Comparison of ENCODE assay signal across 9 mouse cellular contexts in the genomic region with DNA sequence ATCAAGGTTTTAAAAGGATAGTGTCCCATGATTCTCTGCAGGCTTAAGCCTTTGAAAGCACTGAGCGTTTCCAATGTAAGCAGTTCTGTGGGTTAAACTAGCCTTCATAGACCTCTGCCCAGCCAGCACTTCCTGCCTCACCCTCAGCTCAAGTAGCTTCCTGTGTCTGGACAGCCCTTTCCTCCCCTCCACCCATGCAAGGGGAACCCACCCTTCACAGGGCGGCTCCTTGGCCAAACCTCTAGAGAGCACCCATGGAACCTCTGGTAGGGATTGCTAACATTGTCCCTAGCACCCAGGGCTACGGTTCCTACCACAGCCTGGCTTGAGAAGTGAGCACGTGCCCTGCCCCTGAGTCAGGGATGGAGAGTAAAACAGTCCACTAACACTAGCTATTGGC. TPM values are rescaled to one million over a fixed set of nuclear protein-coding genes. Genes with fewer than 3 reads are reported as not detected.
DNase-seq lines count a peak whose midpoint lies in the region; ATAC-seq and TF ChIP-seq lines count a peak whose summit lies in the region.
"Had no signal": no experiment of that assay in that cellular context is flagged by ENCODE, and none has a peak within 500 bp of the region (broad histone marks: within the 10 kb centered on the region; RNA-seq: fewer than 3 reads in every experiment).

No protein-coding gene starts in this region.

- no peaks in the 10 kb centered on the region for H3K27me3 ChIP-seq in liver, embryonic 13.5 days
- no peaks in the 10 kb centered on the region for H3K27me3 ChIP-seq in liver, postnatal 0 days (ENCODE audit: insufficient read depth, low read length)
- H3K27me3 ChIP-seq: liver, embryonic 12.5 days had no signal

- no peak overlapping the region for H3K4me2 ChIP-seq in liver, embryonic 13.5 days
- H3K4me2 ChIP-seq in liver, postnatal 0 days (ENCODE audit: low read depth, low read length), result no peak overlapping the region
- H3K4me2 ChIP-seq: liver, embryonic 12.5 days had no signal

- no peaks in the 10 kb centered on the region for H3K36me3 ChIP-seq in liver, embryonic 13.5 days
- no peaks in the 10 kb centered on the region for H3K36me3 ChIP-seq in liver, postnatal 0 days (replicated peaks; ENCODE audit: insufficient read depth, low read length)
- H3K36me3 ChIP-seq: liver, embryonic 12.5 days had no signal

- no peak for DNase-seq in liver, embryonic 13.5 days
- no peak for DNase-seq in liver, postnatal 0 days
- peak; percentile 98 for DNase-seq in heart, adult 11 months
- peak; percentile 22 for DNase-seq in induced T-regulatory cell, adult 2 months (ENCODE audit: low read depth)
- DNase-seq in lung, postnatal 4 days, result peak; percentile 37 to 55
- no peak for DNase-seq in urinary bladder, postnatal 25 days (ENCODE audit: low spot score)
- no peak for DNase-seq in cerebellum, adult 9-10 months
- DNase-seq in ovary, adult 18-20 months (ENCODE audit: low spot score), result no peak

- no peak overlapping the region for H3K4me3 ChIP-seq in liver, embryonic 13.5 days (replicated peaks)
- no peak overlapping the region for H3K4me3 ChIP-seq in liver, postnatal 0 days (ENCODE audit: low read depth, low read length)
- H3K4me3 ChIP-seq: liver, embryonic 12.5 days had no signal

- peaks cover 4% of the 10 kb centered on the region for H3K4me1 ChIP-seq in liver, embryonic 13.5 days (replicated peaks)
- no peaks in the 10 kb centered on the region for H3K4me1 ChIP-seq in liver, postnatal 0 days (ENCODE audit: insufficient read depth)
- H3K4me1 ChIP-seq: liver, embryonic 12.5 days had no signal

- H3K9me3 ChIP-seq in liver, embryonic 13.5 days (replicated peaks), result no peaks in the 10 kb centered on the region
- H3K9me3 ChIP-seq in liver, postnatal 0 days (ENCODE audit: low read length), result no peaks in the 10 kb centered on the region
- H3K9me3 ChIP-seq: liver, embryonic 12.5 days had no signal

- no peak overlapping the region for H3K9ac ChIP-seq in liver, embryonic 13.5 days
- no peak overlapping the region for H3K9ac ChIP-seq in liver, postnatal 0 days (replicated peaks)
- H3K9ac ChIP-seq: liver, embryonic 12.5 days had no signal

- TF ChIP-seq EP300 in liver, postnatal 0 days (IDR thresholded peaks at IDR 0.05; ENCODE audit: low read depth), result no peak

- peak; percentile 36; the same call in 1 of the 2 replicates for ATAC-seq in liver, embryonic 13.5 days (ENCODE audit: low read depth)
- no peak for ATAC-seq in liver, postnatal 0 days
- ATAC-seq: liver, embryonic 12.5 days had no signal

- no peak for TF ChIP-seq CTCF in liver, postnatal 0 days (IDR thresholded peaks at IDR 0.05; ENCODE audit: low read depth)

- no peak overlapping the region for H3K27ac ChIP-seq in liver, embryonic 13.5 days
- H3K27ac ChIP-seq in liver, postnatal 0 days (ENCODE audit: low read depth), result no peak overlapping the region
- H3K27ac ChIP-seq: liver, embryonic 12.5 days had no signal

- WGBS in liver, embryonic 13.5 days (ENCODE audit: insufficient replicate concordance), result 36% methylated on average over 4 of the region's 4 CpGs
- 38% methylated on average over 4 of the region's 4 CpGs for WGBS in liver, postnatal 0 days (ENCODE audit: insufficient replicate concordance)

RNA-seq across cellular contexts. Expression of gene Klf12, which starts 23.9 kb away (rescaled TPM):
- polyA plus RNA-seq in liver, embryonic 13.5 days (2015; fragmentation: Nextera tagmentation; extraction: Ambion mirVana), result 4.1 and 6.3 TPM in 2 replicates
- 5.2 and 7.1 TPM in 2 replicates for polyA plus RNA-seq in liver, postnatal 0 days (2015; fragmentation: Nextera tagmentation; extraction: Ambion mirVana)

Comparison
In these comparisons a context has a peak if more than half of its experiments do, and no peak if none do; other contexts are left out.
1. DNase-seq: peak in heart, adult 11 months (single experiment), induced T-regulatory cell, adult 2 months (single experiment) and lung, postnatal 4 days (2 of 2); none in liver, embryonic 13.5 days (single experiment), liver, postnatal 0 days (single experiment), urinary bladder, postnatal 25 days (single experiment), cerebellum, adult 9-10 months (single experiment) and ovary, adult 18-20 months (single experiment).